Mouse (Mus musculus) heart, postnatal 0 days (tissue): Measurements from ENCODE around the gene Rcan1.

Experiments
- CTCF ChIP-seq: IDR thresholded peaks from 2 replicates; pipeline ENCODE4 v1.5.1; 2016; ENCODE audit warnings: antibody characterized with exemption, control low read depth, low read depth
- EP300 ChIP-seq: IDR thresholded peaks from 2 replicates; pipeline ENCODE4 v1.6.1; 2016; ENCODE audit warnings: antibody characterized with exemption, low read depth

DNA sequence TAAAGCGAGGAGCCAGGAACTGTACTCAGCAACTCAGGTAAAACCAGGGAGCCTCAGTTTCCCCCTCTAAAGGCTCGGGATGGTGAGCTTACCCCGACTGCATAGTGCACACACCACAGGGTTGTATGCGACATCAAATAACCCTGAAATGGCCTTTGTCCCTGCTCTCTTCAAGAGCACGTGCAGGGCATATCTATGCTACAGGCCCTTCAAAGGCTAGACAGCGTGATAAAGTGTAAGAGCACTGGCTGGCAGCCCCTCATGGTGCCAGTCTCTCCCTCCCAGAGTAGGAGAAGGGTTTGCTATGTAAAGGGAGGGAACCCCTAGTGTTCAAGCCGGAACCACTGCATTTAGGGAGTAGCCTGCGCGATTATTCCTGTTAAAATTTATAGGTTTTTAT is 113.6 kb downstream of the Rcan1 start:
- TF ChIP-seq CTCF, result no peak
- no peak for TF ChIP-seq EP300
